Mouse (Mus musculus) MEL (cell line): ENCODE results near the gene Cd40lg. TPM values are rescaled to one million over a fixed set of nuclear protein-coding genes. Genes with fewer than 3 reads are reported as not detected.

Experiments used
- DNase-seq: peaks from one replicate; pipeline ENCODE4 v3.0.0; 2011; ENCODE audit warnings: low read depth, low spot score
- H3K27ac ChIP-seq: 2 replicates; pipeline ENCODE4 v1.5.1; 2012; ENCODE audit warnings: low read depth, mild to moderate bottlenecking, control low read depth, low read length, moderate library complexity; ENCODE audit not compliant: control insufficient read depth
- H3K27me3 ChIP-seq, 2 experiments: fragments of 150-350 bp in 1 of 2; sonication (generic) in 1 of 2; 2 replicates each; pipeline ENCODE4 v1.6.1; 2012; ENCODE audit warnings: low read length in 2 of 2, mild to moderate bottlenecking in 2 of 2, improper control_type of control experiment in 1 of 2, moderate library complexity in 1 of 2; ENCODE audit not compliant: insufficient read depth in 2 of 2, control insufficient read depth in 1 of 2
- H3K36me3 ChIP-seq, 2 experiments: 2 replicates each; pipeline ENCODE4 v1.6.1; 2012 to 2014; ENCODE audit warnings: low read length in 2 of 2, improper control_type of control experiment in 1 of 2, inconsistent platforms in 1 of 2, mild to moderate bottlenecking in 1 of 2; ENCODE audit not compliant: insufficient read depth in 2 of 2, control insufficient read depth in 1 of 2
- H3K4me1 ChIP-seq, 2 experiments: fragments of 150-350 bp in 1 of 2; sonication (generic) in 1 of 2; 2 replicates each; pipeline ENCODE4 v1.6.1; 2012; ENCODE audit warnings: low read length in 2 of 2, improper control_type of control experiment in 1 of 2, mild to moderate bottlenecking in 1 of 2; ENCODE audit not compliant: insufficient read depth in 2 of 2, control insufficient read depth in 1 of 2
- H3K4me3 ChIP-seq, 2 experiments: fragments of 150-350 bp in 1 of 2; sonication (generic) in 1 of 2; 2 replicates each; pipeline ENCODE4 v1.5.1; 2012; ENCODE audit warnings: low read depth in 2 of 2, low read length in 2 of 2, mild to moderate bottlenecking in 2 of 2, moderate library complexity in 2 of 2, control low read depth in 1 of 2, improper control_type of control experiment in 1 of 2; ENCODE audit not compliant: control insufficient read depth in 1 of 2, insufficient read depth in 1 of 2
- H3K79me2 ChIP-seq: 2 replicates; pipeline ENCODE4 v1.6.1; 2012; ENCODE audit warnings: mild to moderate bottlenecking, low read length, moderate library complexity; ENCODE audit not compliant: control insufficient read depth, poor library complexity, insufficient read depth
- H3K9ac ChIP-seq: 2 replicates; pipeline ENCODE4 v1.6.1; 2012; ENCODE audit warnings: low read depth, mild to moderate bottlenecking, control low read depth, low read length, moderate library complexity; ENCODE audit not compliant: control insufficient read depth, poor library complexity, severe bottlenecking
- H3K9me3 ChIP-seq: fragments of 150-350 bp; sonication (generic); replicated peaks from 2 replicates; pipeline ENCODE4 v1.6.1; 2012; ENCODE audit warnings: mild to moderate bottlenecking, low read length, improper control_type of control experiment, moderate library complexity; ENCODE audit not compliant: insufficient read depth
- BHLHE40 ChIP-seq: IDR thresholded peaks from 2 replicates; pipeline ENCODE4 v1.6.1; 2012; ENCODE audit warnings: low read depth, mild to moderate bottlenecking, inconsistent platforms, low read length, improper control_type of control experiment, borderline replicate concordance
- CHD2 ChIP-seq: IDR thresholded peaks from 2 replicates; pipeline ENCODE4 v1.6.1; 2011; ENCODE audit warnings: low read length, improper control_type of control experiment
- CTCF ChIP-seq, 3 experiments: IDR thresholded peaks in 2 of 3; conservative IDR thresholded peaks in 1 of 3; 2 replicates each; pipeline ENCODE4 v1.5.1; 2011 to 2012; ENCODE audit warnings: low read length in 3 of 3, low read depth in 2 of 3, mild to moderate bottlenecking in 2 of 3, improper control_type of control experiment in 1 of 3, inconsistent platforms in 1 of 3, mixed read lengths in 1 of 3, moderate library complexity in 1 of 3; ENCODE audit not compliant: control insufficient read depth in 1 of 3, insufficient read depth in 1 of 3, poor library complexity in 1 of 3, severe bottlenecking in 1 of 3
- E2F4 ChIP-seq: IDR thresholded peaks from 2 replicates; pipeline ENCODE4 v1.6.1; 2011; ENCODE audit warnings: low read depth, low read length, improper control_type of control experiment, borderline replicate concordance
- ETS1 ChIP-seq: IDR thresholded peaks from 2 replicates; pipeline ENCODE4 v1.6.1; 2012; ENCODE audit warnings: low read depth, mild to moderate bottlenecking, inconsistent platforms, low read length, improper control_type of control experiment, moderate library complexity
- GABPA ChIP-seq: IDR thresholded peaks from 2 replicates; pipeline ENCODE4 v1.6.1; 2012; ENCODE audit warnings: low read depth, mild to moderate bottlenecking, inconsistent platforms, low read length, improper control_type of control experiment, moderate library complexity
- GATA1 ChIP-seq: IDR thresholded peaks from 2 replicates; pipeline ENCODE4 v1.6.1; 2011; ENCODE audit warnings: low read depth, low read length, improper control_type of control experiment
- JUND ChIP-seq: IDR thresholded peaks from 2 replicates; pipeline ENCODE4 v1.6.1; 2011; ENCODE audit warnings: low read depth, mild to moderate bottlenecking, improper control_type of control experiment, low read length
- MAX ChIP-seq: IDR thresholded peaks from 2 replicates; pipeline ENCODE4 v1.6.1; 2011; ENCODE audit warnings: low read length, improper control_type of control experiment
- MYC ChIP-seq: IDR thresholded peaks from 2 replicates; pipeline ENCODE4 v1.6.1; 2011; ENCODE audit warnings: low read depth, mild to moderate bottlenecking, low read length, improper control_type of control experiment, moderate library complexity
- NRF1 ChIP-seq: IDR thresholded peaks from 2 replicates; pipeline ENCODE4 v1.6.1; 2014; ENCODE audit warnings: low read depth, mild to moderate bottlenecking, inconsistent platforms, low read length, improper control_type of control experiment, moderate library complexity; ENCODE audit not compliant: poor library complexity, insufficient read depth, severe bottlenecking
- POLR2A ChIP-seq, 2 experiments: IDR thresholded peaks; 2 replicates each; pipeline ENCODE4 v1.6.1; 2011 to 2012; ENCODE audit warnings: low read length in 2 of 2, mild to moderate bottlenecking in 2 of 2, control low read depth in 1 of 2, improper control_type of control experiment in 1 of 2, low read depth in 1 of 2, moderate library complexity in 1 of 2; ENCODE audit not compliant: control insufficient read depth in 1 of 2, insufficient read depth in 1 of 2, poor library complexity in 1 of 2
- POLR2AphosphoS2 ChIP-seq: IDR thresholded peaks from 2 replicates; pipeline ENCODE4 v1.6.1; 2011; ENCODE audit warnings: low read length, improper control_type of control experiment
- POLR2AphosphoS5 ChIP-seq: IDR thresholded peaks from 2 replicates; pipeline ENCODE4 v1.6.1; 2012; ENCODE audit warnings: low read depth, borderline replicate concordance, mild to moderate bottlenecking, inconsistent platforms, low read length, moderate library complexity, mixed read lengths
- RCOR1 ChIP-seq: IDR thresholded peaks from 2 replicates; pipeline ENCODE4 v1.6.1; 2012; ENCODE audit warnings: low read depth, mild to moderate bottlenecking, inconsistent platforms, low read length, improper control_type of control experiment
- SIN3A ChIP-seq: IDR thresholded peaks from 2 replicates; pipeline ENCODE4 v1.6.1; 2012; ENCODE audit warnings: low read length, improper control_type of control experiment, inconsistent platforms
- SMC3 ChIP-seq: IDR thresholded peaks from 2 replicates; pipeline ENCODE4 v1.6.1; 2011; ENCODE audit warnings: low read depth, low read length, improper control_type of control experiment
- USF2 ChIP-seq, 2 experiments: IDR thresholded peaks; 2 replicates each; pipeline ENCODE4 v1.6.1; 2011 to 2012; ENCODE audit warnings: improper control_type of control experiment in 2 of 2, low read length in 2 of 2, borderline replicate concordance in 1 of 2, inconsistent platforms in 1 of 2, low read depth in 1 of 2, mild to moderate bottlenecking in 1 of 2; ENCODE audit not compliant: insufficient read depth in 1 of 2
- polyA plus RNA-seq, 2 experiments: library from polyadenylated mRNA; stranded (reverse) in 1 of 2; unstranded in 1 of 2; fragments of >175 nt in 1 of 2; fragments of >200 nt in 1 of 2; gene quantifications; 2 replicates each; pipeline versions ENCODE4 v1.2.1 to v1.2.4; 2012; ENCODE audit warnings: low replicate concordance in 2 of 2, low read depth in 1 of 2; ENCODE audit not compliant: insufficient read length in 2 of 2, insufficient read depth in 1 of 2, missing spikeins in 1 of 2
- total RNA-seq: library from RNA; depleted of rRNA; stranded (reverse); fragments of 300-350 nt; gene quantifications from 2 replicates; pipeline ENCODE4 v1.2.3, GENCODE M21; 2012; rRNA removed

The Cd40lg gene
- not detected in 2 replicates for total RNA-seq
- polyA plus RNA-seq: not detected

- Histone ChIP-seq H3K36me3 (no peaks in the 10 kb centered on the region), H3K4me3 (no peak within 1 kb of the TSS), H3K27me3 (no peaks in the 10 kb centered on the region), H3K4me1 (no peaks in the 10 kb centered on the region), H3K9ac (no peak within 1 kb of the TSS), H3K9me3 (no peaks in the 10 kb centered on the region), H3K27ac (no peak within 1 kb of the TSS), H3K79me2 (no peaks in the 10 kb centered on the region)
- no peak for DNase-seq
- TF ChIP-seq NRF1: no peak
- TF ChIP-seq POLR2AphosphoS2: no peak
- TF ChIP-seq CHD2: no peak
These were observed at the start of gene Cd40lg for GRCm38 (mm10) chrX:57211876-57212275. TSS of gene Cd40lg (plus strand) at chrX:57212143.

GRCm38 (mm10) chrX:57166549-57166948 lies 45.4 kb upstream of the Cd40lg start:
- Histone ChIP-seq H3K79me2 (no peaks in the 10 kb centered on the region), H3K4me3 (no peak overlapping the region), H3K9ac (no peak overlapping the region), H3K4me1 (no peaks in the 10 kb centered on the region), H3K36me3 (no peaks in the 10 kb centered on the region), H3K9me3 (no peaks in the 10 kb centered on the region), H3K27me3 (no peaks in the 10 kb centered on the region), H3K27ac (no peak overlapping the region)
- DNase-seq: no peak
- no peak for TF ChIP-seq RCOR1
- no peak for TF ChIP-seq SMC3
- TF ChIP-seq GABPA: no peak
- TF ChIP-seq JUND: no peak
- no peak for TF ChIP-seq POLR2A (IDR thresholded peaks at IDR 0.05; ENCODE audit: control insufficient read depth in 1 of 2, insufficient read depth in 1 of 2, low read depth in 1 of 2, low read length in 2 of 2, poor library complexity in 1 of 2)
- TF ChIP-seq MYC: no peak
- no peak for TF ChIP-seq ETS1
- no peak for TF ChIP-seq POLR2AphosphoS2
- TF ChIP-seq E2F4: no peak
- TF ChIP-seq GATA1: no peak
- TF ChIP-seq BHLHE40: no peak
- TF ChIP-seq MAX: no peak
- TF ChIP-seq SIN3A: no peak
- no peak for TF ChIP-seq POLR2AphosphoS5
- no peak for TF ChIP-seq USF2 (IDR thresholded peaks at IDR 0.05; ENCODE audit: borderline replicate concordance in 1 of 2, insufficient read depth in 1 of 2, low read depth in 1 of 2, low read length in 2 of 2)
- no peak for TF ChIP-seq CTCF (IDR thresholded peaks at IDR 0.05 in 2 of 3, conservative IDR thresholded peaks at IDR 0.05 in 1 of 3; ENCODE audit: control insufficient read depth in 1 of 3, insufficient read depth in 1 of 3, low read depth in 2 of 3, low read length in 3 of 3, poor library complexity in 1 of 3, severe bottlenecking in 1 of 3)
